Mouse (Mus musculus) adrenal gland, postnatal 4 days (tissue): Measurements from ENCODE around the gene Rbpjl. TPM values are rescaled to one million over a fixed set of nuclear protein-coding genes. Genes with fewer than 3 reads are reported as not detected.

Source experiments
- DNase-seq, 2 experiments: peaks; one replicate each; pipeline ENCODE4 v3.0.0; 2021 to 2022; ENCODE audit warnings: low spot score in 2 of 2, mixed read lengths in 2 of 2
- total RNA-seq, 2 experiments: library from RNA; stranded (reverse); gene quantifications; 2 replicates each; pipeline ENCODE4 v1.2.3; 2021

Gene Rbpjl
- total RNA-seq, 2 experiments from 2014 or later: 0.14 to 14.6 TPM

DNA sequence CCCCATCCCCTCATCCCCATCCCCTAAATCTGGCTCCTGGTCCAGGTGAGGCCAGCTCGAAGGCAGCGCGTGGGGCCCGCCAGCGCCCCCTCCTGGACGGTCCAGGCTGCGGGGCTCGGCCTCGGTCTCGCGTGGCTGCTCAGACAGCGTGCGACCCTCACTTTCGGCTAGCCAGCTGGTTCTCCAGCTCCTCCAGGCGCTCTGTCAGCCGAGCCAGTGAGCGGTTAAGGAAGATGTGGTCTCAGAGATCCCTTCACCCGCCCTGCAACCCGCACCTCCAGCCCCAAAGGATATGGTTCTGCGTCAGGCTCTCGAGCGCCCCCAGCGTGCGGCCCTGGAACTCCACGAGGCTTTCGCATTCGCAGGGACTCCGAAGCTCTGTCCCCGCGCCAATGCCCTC, 13.4 kb upstream of the Rbpjl start:
- peak; percentile 68 to 70 for DNase-seq

- DNase-seq: no peak
Measured at GRCm38 (mm10) chr2:164393126-164393525, 9.8 kb upstream of the Rbpjl start.

DNA sequence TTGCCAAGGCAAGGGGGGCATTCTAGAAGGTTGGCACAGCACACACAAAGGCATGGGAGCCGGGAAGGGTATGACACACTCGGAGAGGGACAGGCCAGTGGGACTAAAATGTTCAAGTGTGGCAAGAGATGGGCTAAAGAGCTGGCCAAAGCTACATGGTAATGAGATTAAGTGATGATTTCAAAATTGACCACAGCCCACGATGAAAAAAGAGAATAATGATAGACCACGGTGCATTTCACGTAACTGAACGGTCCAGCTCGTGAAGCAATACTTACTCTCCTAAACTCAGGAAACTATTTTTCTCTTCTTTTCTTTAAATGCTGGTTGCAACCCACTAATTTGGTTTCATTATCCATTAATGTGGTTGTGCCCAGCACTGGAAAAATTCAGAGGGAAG, 6.9 kb upstream of the Rbpjl start:
- no peak for DNase-seq

GRCm38 (mm10) chr2:164396911-164397310, 6.0 kb upstream of the Rbpjl start:
- DNase-seq: no peak

DNA sequence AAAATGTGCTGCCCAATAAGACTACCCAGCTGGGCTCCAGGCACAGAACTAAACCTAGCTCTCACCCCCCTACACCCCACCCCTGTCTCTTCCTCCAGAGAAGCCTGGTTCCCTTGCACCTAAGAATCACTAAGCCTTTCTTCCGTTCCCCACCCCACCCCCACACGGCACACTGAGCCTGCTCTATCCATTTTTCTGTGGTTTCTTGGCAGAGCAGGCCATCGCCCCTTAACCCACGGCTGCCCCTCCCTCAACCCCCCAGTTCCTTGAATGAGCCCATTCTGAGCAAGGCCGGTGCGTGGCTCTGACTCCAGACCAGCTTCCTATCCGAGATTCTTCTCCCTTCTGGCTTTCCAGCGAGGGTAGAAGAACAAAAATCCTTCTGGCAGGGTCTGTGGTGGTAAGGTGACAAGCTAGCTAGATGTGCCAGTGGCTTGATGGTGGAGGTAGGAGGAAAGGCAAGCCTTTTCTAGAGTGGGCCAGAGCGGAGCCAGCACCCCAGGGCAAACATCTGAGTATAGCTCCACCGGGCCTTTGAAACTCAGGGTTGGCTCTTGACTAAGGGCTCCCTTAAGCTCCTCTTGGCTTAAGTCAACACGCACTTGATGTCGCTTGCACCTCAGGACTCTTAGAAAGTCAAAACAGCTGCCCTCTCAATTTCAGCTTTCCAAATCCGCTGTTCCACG, 598 bp downstream of the Rbpjl start:
- DNase-seq: no peak

- no peak for DNase-seq
Measured at GRCm38 (mm10) chr2:164404082-164404990, 1.4 kb downstream of the Rbpjl start.

DNA sequence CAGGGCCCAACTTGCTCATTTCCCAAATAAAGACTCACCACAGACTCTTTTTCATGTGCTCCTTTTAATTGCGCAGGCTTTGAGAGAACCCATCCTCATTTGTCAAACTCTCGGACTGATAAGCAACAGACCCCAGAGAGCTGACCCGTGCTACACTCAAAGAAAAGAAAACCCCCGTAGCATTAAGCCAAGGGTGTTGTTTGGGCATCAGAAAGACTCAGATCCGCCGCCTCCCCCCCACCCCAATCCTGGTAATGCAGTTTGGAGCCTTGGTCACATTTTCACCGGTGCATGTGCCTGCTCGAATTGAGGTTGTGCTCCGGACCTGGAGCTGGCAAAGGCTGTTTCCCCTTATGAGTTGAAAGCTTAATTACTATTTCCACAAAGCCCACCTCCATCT, 2.1 kb downstream of the Rbpjl start, which contains the start of gene Matn4:
Gene Matn4 (minus strand): TSS at position 101 of the 400 bp plus-strand sequence.
- no peak for DNase-seq

DNA sequence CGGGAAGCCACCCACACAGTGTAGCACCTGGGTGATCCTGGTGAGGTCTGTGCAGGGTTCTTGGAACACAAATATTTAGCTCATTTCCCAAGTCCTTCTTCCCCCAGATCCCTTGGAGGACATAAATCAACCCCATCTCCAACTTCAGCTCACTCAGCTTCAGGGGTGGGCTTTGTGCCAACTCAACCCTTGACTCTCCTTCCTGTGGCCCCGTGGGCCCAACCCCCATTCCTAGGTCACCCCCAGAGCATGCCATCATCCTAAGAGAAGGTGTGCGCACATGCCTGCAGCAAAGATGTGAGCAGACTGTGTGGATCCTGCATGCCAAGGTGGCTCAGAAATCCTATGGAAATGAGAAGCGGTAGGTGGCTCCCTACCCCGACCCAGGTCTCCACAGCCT, 2.6 kb downstream of the Rbpjl start:
- no peak for DNase-seq

GRCm38 (mm10) chr2:164407708-164408107, 4.8 kb downstream of the Rbpjl start:
- peak in 1 of 2 experiments; percentile 44 for DNase-seq

DNA sequence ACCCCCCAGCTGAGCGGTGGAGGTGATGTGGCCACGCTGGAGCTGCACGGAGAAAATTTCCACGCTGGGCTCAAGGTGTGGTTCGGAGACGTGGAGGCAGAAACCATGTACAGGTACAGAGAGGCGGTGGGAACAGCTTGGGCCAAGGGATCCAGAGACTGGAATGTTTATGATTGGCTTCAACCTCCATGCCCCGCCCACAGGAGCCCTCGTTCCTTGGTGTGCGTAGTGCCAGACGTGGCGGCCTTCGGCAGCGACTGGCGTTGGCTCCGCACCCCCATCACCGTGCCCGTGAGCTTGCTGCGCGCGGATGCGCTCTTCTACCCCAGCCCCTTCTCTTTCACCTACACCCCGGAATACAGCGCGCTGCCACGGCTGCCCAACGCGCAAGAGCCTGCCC, 11.2 kb downstream of the Rbpjl start:
- DNase-seq: no peak

DNA sequence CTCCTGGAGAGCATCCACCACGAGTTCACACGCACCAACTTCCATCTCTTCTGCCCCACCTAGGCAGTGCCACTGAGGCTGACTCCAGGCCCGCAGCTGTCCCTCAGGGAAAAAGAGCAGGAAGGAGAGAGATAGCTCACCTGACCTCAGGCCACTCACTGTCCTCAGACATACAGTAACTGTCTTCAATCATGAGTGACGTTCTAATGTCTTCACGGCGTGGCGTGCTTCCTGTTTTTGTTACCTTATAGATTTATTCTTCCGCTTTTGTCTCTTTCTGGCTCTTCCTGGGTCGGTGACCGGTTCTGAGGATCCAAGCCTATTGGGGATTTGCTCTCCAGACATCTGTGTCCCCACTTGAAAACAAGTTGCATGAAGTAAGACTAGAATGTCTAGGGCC, 11.6 kb downstream of the Rbpjl start:
- no peak for DNase-seq

- no peak for DNase-seq
Measured at GRCm38 (mm10) chr2:164417198-164417597, 14.3 kb downstream of the Rbpjl start.

- DNase-seq: no peak
Measured at GRCm38 (mm10) chr2:164418308-164418875, 15.5 kb downstream of the Rbpjl start.

- no peak for DNase-seq
Measured at GRCm38 (mm10) chr2:164419489-164419888, 16.5 kb downstream of the Rbpjl start.

- no peak for DNase-seq
Measured at GRCm38 (mm10) chr2:164421306-164421705, 18.4 kb downstream of the Rbpjl start.

GRCm38 (mm10) chr2:164421979-164422378, 19.0 kb downstream of the Rbpjl start:
- DNase-seq: no peak

GRCm38 (mm10) chr2:164422675-164423393, 19.9 kb downstream of the Rbpjl start:
- no peak for DNase-seq

DNA sequence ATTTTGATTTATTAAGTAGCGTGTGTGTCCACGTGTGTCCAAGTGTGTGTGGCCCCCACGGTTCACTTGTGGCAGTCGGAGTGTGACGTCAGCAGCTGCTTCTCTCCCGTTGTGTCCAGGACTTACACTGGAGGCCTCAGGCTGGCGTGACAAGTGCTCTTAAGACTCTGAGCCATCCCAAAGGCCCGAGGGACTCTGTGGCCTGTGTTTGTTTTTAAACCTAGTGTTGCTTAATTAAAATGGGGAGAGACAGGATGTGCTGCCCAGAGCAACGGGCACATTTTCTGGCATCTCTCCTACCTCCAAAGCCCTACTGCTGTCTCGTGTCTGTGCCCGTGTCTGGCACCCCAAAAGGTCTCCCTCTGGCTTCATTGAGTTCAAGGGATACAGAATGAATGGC, 20.5 kb downstream of the Rbpjl start:
- DNase-seq: no peak

GRCm38 (mm10) chr2:164424406-164424805, 21.5 kb downstream of the Rbpjl start:
- no peak for DNase-seq

- no peak for DNase-seq
Measured at GRCm38 (mm10) chr2:164425401-164425800, 22.5 kb downstream of the Rbpjl start.

- DNase-seq: no peak
Measured at GRCm38 (mm10) chr2:164426121-164426520, 23.2 kb downstream of the Rbpjl start.
